Mouse (Mus musculus): ENCODE measurements around the gene Nsun7. TPM values are rescaled to one million over a fixed set of nuclear protein-coding genes. Genes with fewer than 3 reads are reported as not detected.

The Nsun7 gene
- total and polyA plus RNA-seq, 3 experiments, result 0.05 TPM; not detected in 2

- TF ChIP-seq TAL1 (conservative IDR thresholded peaks at IDR 0.05; ENCODE audit: low read depth, low read length), result no peak
- TF ChIP-seq CTCF (IDR thresholded peaks at IDR 0.05; ENCODE audit: low read depth, low read length), result no peak
- no peak for TF ChIP-seq GATA1 (IDR thresholded peaks at IDR 0.05; ENCODE audit: borderline replicate concordance, low read length)
- no peak for TF ChIP-seq GATA2 (IDR thresholded peaks at IDR 0.05; ENCODE audit: borderline replicate concordance, low read depth, low read length)
- no peak for TF ChIP-seq POLR2AphosphoS5 (IDR thresholded peaks at IDR 0.05; ENCODE audit: insufficient replicate concordance, low read depth, low read length)
- H3K27me3 ChIP-seq (ENCODE audit: insufficient read depth, low read length), result no peaks in the 10 kb centered on the region
- peaks cover 45% of the 10 kb centered on the region for H3K9me3 ChIP-seq (replicated peaks)
- no peak overlapping the region for H3K4me3 ChIP-seq (ENCODE audit: low read depth, low read length)
- no peaks in the 10 kb centered on the region for H3K4me1 ChIP-seq (ENCODE audit: insufficient read depth, low read depth, low read length)
- H3K36me3 ChIP-seq (replicated peaks), result no peaks in the 10 kb centered on the region
- ATAC-seq (ENCODE audit: extremely low read depth, insufficient number of reproducible peaks, low FRiP score, poor library complexity, severe bottlenecking) (no peak), DNase-seq (ENCODE audit: low spot score) (no peak)
Measured at GRCm38 (mm10) chr5:66294952-66295351, 35.3 kb downstream of the Nsun7 start.

DNA sequence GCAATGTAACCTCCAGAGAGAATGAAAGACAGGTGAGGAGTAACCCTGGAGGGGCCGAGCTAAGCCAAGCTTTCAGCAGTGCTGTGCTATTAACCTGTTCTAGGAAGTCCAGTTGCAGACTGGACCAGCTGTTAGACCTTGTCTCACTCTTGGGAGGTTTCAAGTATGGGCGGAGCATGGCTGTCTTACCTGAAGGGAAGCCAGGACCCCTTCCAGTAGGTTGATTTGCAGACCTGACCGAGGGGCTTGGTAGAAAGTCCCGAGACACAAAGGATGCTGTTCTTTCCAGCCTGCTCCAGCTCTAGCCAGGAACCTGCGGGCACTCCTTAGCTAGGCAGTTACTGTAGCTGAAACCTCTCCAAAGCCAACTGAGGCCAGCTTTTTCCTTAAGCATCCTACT lies 36.4 kb downstream of the Nsun7 start:
- no peak for ATAC-seq (ENCODE audit: extremely low read depth, insufficient number of reproducible peaks, low FRiP score, poor library complexity, severe bottlenecking)
- no peaks in the 10 kb centered on the region for H3K27me3 ChIP-seq (ENCODE audit: insufficient read depth, low read length)
- H3K4me3 ChIP-seq (ENCODE audit: low read depth, low read length), result no peak overlapping the region
- H3K9me3 ChIP-seq (replicated peaks), result peaks cover 45% of the 10 kb centered on the region
- H3K36me3 ChIP-seq (replicated peaks), result no peaks in the 10 kb centered on the region
- DNase-seq (ENCODE audit: low spot score), result no peak
- no peak for TF ChIP-seq TAL1 (conservative IDR thresholded peaks at IDR 0.05; ENCODE audit: low read depth, low read length)
- TF ChIP-seq GATA1 (IDR thresholded peaks at IDR 0.05; ENCODE audit: borderline replicate concordance, low read length), result no peak
- TF ChIP-seq POLR2AphosphoS5 (IDR thresholded peaks at IDR 0.05; ENCODE audit: insufficient replicate concordance, low read depth, low read length), result no peak
- TF ChIP-seq GATA2 (IDR thresholded peaks at IDR 0.05; ENCODE audit: borderline replicate concordance, low read depth, low read length), result no peak
- TF ChIP-seq CTCF (IDR thresholded peaks at IDR 0.05; ENCODE audit: low read depth, low read length), result no peak
- H3K4me1 ChIP-seq (ENCODE audit: insufficient read depth, low read depth, low read length), result no peaks in the 10 kb centered on the region

DNA sequence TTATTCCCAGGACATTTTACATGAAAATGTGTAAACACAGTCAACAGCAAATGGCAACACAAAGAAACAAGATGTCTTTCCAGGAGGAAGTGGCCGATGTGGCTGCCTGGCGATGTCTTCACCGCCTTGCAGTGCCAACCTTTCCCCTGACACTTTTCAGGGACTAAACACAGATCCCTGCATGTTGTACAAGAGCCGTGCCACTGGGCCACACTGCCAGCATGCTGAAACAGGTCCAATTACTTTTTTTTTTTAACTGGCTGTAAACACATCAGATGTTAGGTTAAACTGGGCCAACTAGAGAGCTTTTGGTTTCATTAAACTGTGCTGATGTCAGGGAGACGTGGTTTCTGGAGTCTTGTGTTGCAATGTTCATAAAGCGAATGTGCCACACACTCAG lies 39.2 kb downstream of the Nsun7 start:
- no peaks in the 10 kb centered on the region for H3K27me3 ChIP-seq (ENCODE audit: insufficient read depth, low read length)
- H3K9me3 ChIP-seq (replicated peaks), result peaks cover 65% of the 10 kb centered on the region
- DNase-seq (ENCODE audit: low spot score), result no peak
- H3K4me3 ChIP-seq (ENCODE audit: low read depth, low read length), result no peak overlapping the region
- H3K4me1 ChIP-seq (ENCODE audit: insufficient read depth, low read depth, low read length), result no peaks in the 10 kb centered on the region
- H3K36me3 ChIP-seq (replicated peaks), result no peaks in the 10 kb centered on the region
- ATAC-seq (ENCODE audit: extremely low read depth, insufficient number of reproducible peaks, low FRiP score, poor library complexity, severe bottlenecking), result no peak
- no peak for TF ChIP-seq CTCF (IDR thresholded peaks at IDR 0.05; ENCODE audit: low read depth, low read length)

- no peak for TF ChIP-seq CTCF (IDR thresholded peaks at IDR 0.05; ENCODE audit: low read depth, low read length)
- no peak for TF ChIP-seq TAL1 (conservative IDR thresholded peaks at IDR 0.05; ENCODE audit: low read depth, low read length)
- no peaks in the 10 kb centered on the region for H3K36me3 ChIP-seq (replicated peaks)
- H3K4me1 ChIP-seq (ENCODE audit: insufficient read depth, low read depth, low read length), result no peaks in the 10 kb centered on the region
- no peak for DNase-seq (ENCODE audit: low spot score)
- H3K27me3 ChIP-seq (ENCODE audit: insufficient read depth, low read length), result no peaks in the 10 kb centered on the region
- H3K4me3 ChIP-seq (ENCODE audit: low read depth, low read length), result no peak overlapping the region
- peaks cover 67% of the 10 kb centered on the region for H3K9me3 ChIP-seq (replicated peaks)
- ATAC-seq (ENCODE audit: extremely low read depth, insufficient number of reproducible peaks, low FRiP score, poor library complexity, severe bottlenecking), result no peak
Measured at GRCm38 (mm10) chr5:66300576-66300975, 40.9 kb downstream of the Nsun7 start.

GRCm38 (mm10) chr5:66302085-66302815 lies 42.6 kb downstream of the Nsun7 start:
- DNase-seq (ENCODE audit: low spot score) (no peak), ATAC-seq (ENCODE audit: extremely low read depth, insufficient number of reproducible peaks, low FRiP score, poor library complexity, severe bottlenecking) (no peak)
- Histone ChIP-seq H3K4me1 (ENCODE audit: insufficient read depth, low read depth, low read length) (no peaks in the 10 kb centered on the region), H3K36me3 (replicated peaks) (no peaks in the 10 kb centered on the region), H3K9me3 (replicated peaks) (peaks cover 68% of the 10 kb centered on the region), H3K4me3 (ENCODE audit: low read depth, low read length) (no peak overlapping the region), H3K27me3 (ENCODE audit: insufficient read depth, low read length) (no peaks in the 10 kb centered on the region)
- TF ChIP-seq CTCF (IDR thresholded peaks at IDR 0.05; ENCODE audit: low read depth, low read length), result no peak
- TF ChIP-seq GATA1 (IDR thresholded peaks at IDR 0.05; ENCODE audit: borderline replicate concordance, low read length), result no peak
- no peak for TF ChIP-seq GATA2 (IDR thresholded peaks at IDR 0.05; ENCODE audit: borderline replicate concordance, low read depth, low read length)
- TF ChIP-seq TAL1 (conservative IDR thresholded peaks at IDR 0.05; ENCODE audit: low read depth, low read length), result no peak
- TF ChIP-seq POLR2AphosphoS5 (IDR thresholded peaks at IDR 0.05; ENCODE audit: insufficient replicate concordance, low read depth, low read length), result no peak

GRCm38 (mm10) chr5:66302873-66303272 lies 43.2 kb downstream of the Nsun7 start:
- Histone ChIP-seq H3K4me3 (ENCODE audit: low read depth, low read length) (no peak overlapping the region), H3K4me1 (ENCODE audit: insufficient read depth, low read depth, low read length) (no peaks in the 10 kb centered on the region), H3K36me3 (replicated peaks) (no peaks in the 10 kb centered on the region), H3K9me3 (replicated peaks) (peaks cover 70% of the 10 kb centered on the region), H3K27me3 (ENCODE audit: insufficient read depth, low read length) (no peaks in the 10 kb centered on the region)
- TF ChIP-seq GATA2 (IDR thresholded peaks at IDR 0.05; ENCODE audit: borderline replicate concordance, low read depth, low read length), result no peak
- no peak for TF ChIP-seq GATA1 (IDR thresholded peaks at IDR 0.05; ENCODE audit: borderline replicate concordance, low read length)
- no peak for TF ChIP-seq POLR2AphosphoS5 (IDR thresholded peaks at IDR 0.05; ENCODE audit: insufficient replicate concordance, low read depth, low read length)
- no peak for TF ChIP-seq TAL1 (conservative IDR thresholded peaks at IDR 0.05; ENCODE audit: low read depth, low read length)
- TF ChIP-seq CTCF (IDR thresholded peaks at IDR 0.05; ENCODE audit: low read depth, low read length), result no peak
- DNase-seq (ENCODE audit: low spot score), result no peak
- no peak for ATAC-seq (ENCODE audit: extremely low read depth, insufficient number of reproducible peaks, low FRiP score, poor library complexity, severe bottlenecking)
